Mouse (Mus musculus) midbrain, embryonic 16.5 days (tissue): ENCODE data around the gene Slc4a10. TPM values are rescaled to one million over a fixed set of nuclear protein-coding genes. Genes with fewer than 3 reads are reported as not detected.

Experiments used
- ATAC-seq: fragments of 200-750 bp; cut with Nextera tagmentation; 2 replicates; pipeline ENCODE4 v1.8.0; 2017; ENCODE audit warnings: moderate TSS enrichment
- H3K27ac ChIP-seq: fragments of 300-500 bp; sonication (generic); 2 replicates; pipeline ENCODE4 v1.5.1; 2014; ENCODE audit warnings: mild to moderate bottlenecking, low read length, mixed read lengths
- H3K27me3 ChIP-seq: fragments of 300-500 bp; sonication (generic); 2 replicates; pipeline ENCODE4 v1.6.1; 2014; ENCODE audit warnings: low read depth, low read length, mixed read lengths; ENCODE audit not compliant: control insufficient read depth, insufficient read depth
- H3K36me3 ChIP-seq: fragments of 300-500 bp; sonication (generic); 2 replicates; pipeline ENCODE4 v1.6.1; 2014; ENCODE audit warnings: mild to moderate bottlenecking, low read length, moderate library complexity, mixed read lengths; ENCODE audit not compliant: control insufficient read depth, insufficient read depth
- H3K4me1 ChIP-seq: fragments of 300-500 bp; sonication (generic); 2 replicates; pipeline ENCODE4 v1.6.1; 2014; ENCODE audit warnings: mild to moderate bottlenecking, low read length, mixed read lengths; ENCODE audit not compliant: control insufficient read depth, insufficient read depth
- H3K4me2 ChIP-seq: fragments of 300-500 bp; sonication (generic); 2 replicates; pipeline ENCODE4 v1.6.1; 2014; ENCODE audit warnings: mild to moderate bottlenecking, low read length, mixed read lengths
- H3K4me3 ChIP-seq: fragments of 300-500 bp; sonication (generic); 2 replicates; pipeline ENCODE4 v1.5.1; 2014; ENCODE audit warnings: low read depth, mild to moderate bottlenecking, low read length, moderate library complexity, mixed read lengths
- H3K9ac ChIP-seq: fragments of 300-500 bp; sonication (generic); 2 replicates; pipeline ENCODE4 v1.6.1; 2014; ENCODE audit warnings: low read depth, low read length, mixed read lengths
- H3K9me3 ChIP-seq: fragments of 300-500 bp; sonication (generic); replicated peaks from 2 replicates; pipeline ENCODE4 v1.6.1; 2014; ENCODE audit warnings: mild to moderate bottlenecking, low read length, mixed read lengths; ENCODE audit not compliant: control insufficient read depth, poor library complexity, severe bottlenecking
- WGBS: fragments of 180-500 bp; shearing (Covaris S2); extraction: QIAGEN DNeasy Blood & Tissue Kit; methylation state at CpG from one replicate; pipeline ENCODE4 v1.1.7; 2014; 5-methylcytosine and 5-hydroxymethylcytosine counted together
- polyA plus RNA-seq: library from polyadenylated mRNA; unstranded; fragments of >200 nt; fragmentation: Nextera tagmentation; extraction: Ambion mirVana; gene quantifications from 2 replicates; pipeline ENCODE4 v1.2.1, GENCODE M21; 2015

Gene Slc4a10
- polyA plus RNA-seq, 1 experiment from 2014 or later: 28.9 TPM

- H3K27me3 ChIP-seq: no peaks in the 10 kb centered on the region
- ATAC-seq: no peak
- no peak overlapping the region for H3K9ac ChIP-seq
- H3K4me2 ChIP-seq: no peak overlapping the region
- H3K27ac ChIP-seq: no peak overlapping the region
- WGBS: 26% methylated on average over 1 of the region's 1 CpGs
- no peaks in the 10 kb centered on the region for H3K9me3 ChIP-seq
- no peak overlapping the region for H3K4me3 ChIP-seq
- H3K36me3 ChIP-seq: no peaks in the 10 kb centered on the region
- peaks cover 2% of the 10 kb centered on the region; the same call in 1 of the 2 replicates for H3K4me1 ChIP-seq
Observed at GRCm38 (mm10) chr2:62346771-62347170, 300.5 kb downstream of the Slc4a10 start.

GRCm38 (mm10) chr2:62347762-62348161 is 301.5 kb downstream of the Slc4a10 start:
- WGBS: 95% methylated on average over 9 of the region's 9 CpGs
- Histone ChIP-seq H3K27ac (no peak overlapping the region), H3K9me3 (no peaks in the 10 kb centered on the region), H3K4me1 (no peaks in the 10 kb centered on the region), H3K4me3 (no peak overlapping the region), H3K9ac (no peak overlapping the region), H3K36me3 (no peaks in the 10 kb centered on the region), H3K4me2 (no peak overlapping the region), H3K27me3 (no peaks in the 10 kb centered on the region)
- ATAC-seq: no peak

GRCm38 (mm10) chr2:62352035-62352434 is 305.8 kb downstream of the Slc4a10 start:
- H3K4me2 ChIP-seq: no peak overlapping the region
- 83% methylated on average over 3 of the region's 3 CpGs for WGBS
- H3K27me3 ChIP-seq: no peaks in the 10 kb centered on the region
- H3K36me3 ChIP-seq: no peaks in the 10 kb centered on the region
- no peak overlapping the region for H3K4me3 ChIP-seq
- no peaks in the 10 kb centered on the region for H3K4me1 ChIP-seq
- H3K27ac ChIP-seq: no peak overlapping the region
- no peak for ATAC-seq
- H3K9ac ChIP-seq: no peak overlapping the region
- H3K9me3 ChIP-seq: no peaks in the 10 kb centered on the region

- H3K27me3 ChIP-seq: no peaks in the 10 kb centered on the region
- H3K4me1 ChIP-seq: no peaks in the 10 kb centered on the region
- H3K36me3 ChIP-seq: no peaks in the 10 kb centered on the region
- H3K4me3 ChIP-seq: no peak overlapping the region
- H3K9ac ChIP-seq: no peak overlapping the region
- no peak overlapping the region for H3K27ac ChIP-seq
- no peak overlapping the region for H3K4me2 ChIP-seq
- H3K9me3 ChIP-seq: no peaks in the 10 kb centered on the region
- ATAC-seq: no peak
- WGBS: 37% methylated on average over 6 of the region's 6 CpGs
Observed at GRCm38 (mm10) chr2:62355766-62356165, 309.5 kb downstream of the Slc4a10 start.

GRCm38 (mm10) chr2:62356606-62357005 is 310.3 kb downstream of the Slc4a10 start:
- H3K9me3 ChIP-seq: no peaks in the 10 kb centered on the region
- H3K4me2 ChIP-seq: no peak overlapping the region
- H3K9ac ChIP-seq: no peak overlapping the region
- H3K36me3 ChIP-seq: no peaks in the 10 kb centered on the region
- no peak overlapping the region for H3K4me3 ChIP-seq
- no peaks in the 10 kb centered on the region for H3K27me3 ChIP-seq
- no peak overlapping the region for H3K27ac ChIP-seq
- H3K4me1 ChIP-seq: no peaks in the 10 kb centered on the region
- ATAC-seq: no peak
- WGBS: 82% methylated on average over 14 of the region's 14 CpGs

GRCm38 (mm10) chr2:62357259-62357658 is 311.0 kb downstream of the Slc4a10 start:
- no peak overlapping the region for H3K4me3 ChIP-seq
- H3K4me2 ChIP-seq: no peak overlapping the region
- ATAC-seq: no peak
- no peak overlapping the region for H3K27ac ChIP-seq
- H3K9ac ChIP-seq: no peak overlapping the region
- 93% methylated on average over 7 of the region's 7 CpGs for whole genome bisulfite sequencing
- no peaks in the 10 kb centered on the region for H3K9me3 ChIP-seq
- H3K36me3 ChIP-seq: no peaks in the 10 kb centered on the region
- no peaks in the 10 kb centered on the region for H3K27me3 ChIP-seq
- no peaks in the 10 kb centered on the region for H3K4me1 ChIP-seq

- no peak overlapping the region for H3K27ac ChIP-seq
- ATAC-seq: no peak
- H3K4me2 ChIP-seq: no peak overlapping the region
- no peaks in the 10 kb centered on the region for H3K36me3 ChIP-seq
- H3K9me3 ChIP-seq: no peaks in the 10 kb centered on the region
- no peaks in the 10 kb centered on the region for H3K4me1 ChIP-seq
- no peak overlapping the region for H3K9ac ChIP-seq
- 83% methylated on average over 6 of the region's 6 CpGs for WGBS
- H3K27me3 ChIP-seq: no peaks in the 10 kb centered on the region
- H3K4me3 ChIP-seq: no peak overlapping the region
Observed at GRCm38 (mm10) chr2:62360872-62361271, 314.6 kb downstream of the Slc4a10 start.

GRCm38 (mm10) chr2:62361514-62361913 is 315.3 kb downstream of the Slc4a10 start:
- 69% methylated on average over 3 of the region's 3 CpGs for WGBS
- Histone ChIP-seq H3K36me3 (no peaks in the 10 kb centered on the region), H3K4me3 (no peak overlapping the region), H3K4me2 (no peak overlapping the region), H3K27ac (no peak overlapping the region), H3K9ac (no peak overlapping the region), H3K27me3 (no peaks in the 10 kb centered on the region), H3K4me1 (no peaks in the 10 kb centered on the region), H3K9me3 (no peaks in the 10 kb centered on the region)
- ATAC-seq: no peak

- Histone ChIP-seq H3K4me1 (no peaks in the 10 kb centered on the region), H3K27me3 (no peaks in the 10 kb centered on the region), H3K27ac (no peak overlapping the region), H3K4me3 (no peak overlapping the region), H3K36me3 (no peaks in the 10 kb centered on the region), H3K9me3 (no peaks in the 10 kb centered on the region), H3K9ac (no peak overlapping the region), H3K4me2 (no peak overlapping the region)
- ATAC-seq: no peak
- WGBS: 89% methylated on average over 9 of the region's 9 CpGs
Observed at GRCm38 (mm10) chr2:62362211-62362610, 315.9 kb downstream of the Slc4a10 start.

- Histone ChIP-seq H3K4me2 (no peak overlapping the region), H3K27ac (no peak overlapping the region), H3K9ac (no peak overlapping the region), H3K27me3 (no peaks in the 10 kb centered on the region), H3K4me3 (no peak overlapping the region), H3K4me1 (no peaks in the 10 kb centered on the region), H3K36me3 (no peaks in the 10 kb centered on the region), H3K9me3 (no peaks in the 10 kb centered on the region)
- 88% methylated on average over 4 of the region's 4 CpGs for WGBS
- ATAC-seq: no peak
Observed at GRCm38 (mm10) chr2:62363606-62364005, 317.3 kb downstream of the Slc4a10 start.
